Mouse (Mus musculus): ENCODE measurements around the gene Fbxo24.

Fbxo24 gene

DNA sequence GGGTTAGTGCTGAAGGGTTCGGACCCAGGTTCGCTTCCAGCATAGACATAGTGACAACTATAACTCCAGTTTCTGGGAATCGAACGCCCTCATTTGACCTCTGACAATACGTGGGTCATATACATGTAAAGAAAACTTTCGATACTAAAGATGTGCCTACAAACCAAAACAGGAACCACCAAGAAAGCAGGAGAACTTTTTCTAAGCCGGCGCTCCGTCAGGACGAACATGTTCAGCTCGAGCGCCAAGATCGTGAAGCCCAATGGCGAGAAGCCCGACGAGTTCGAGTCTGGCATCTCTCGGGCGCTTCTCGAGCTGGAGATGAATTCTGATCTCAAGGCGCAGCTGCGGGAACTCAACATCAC, 27.5 kb downstream of the Fbxo24 start:
- peak; percentile 74 for DNase-seq (ENCODE audit: low read depth, low spot score)

DNA sequence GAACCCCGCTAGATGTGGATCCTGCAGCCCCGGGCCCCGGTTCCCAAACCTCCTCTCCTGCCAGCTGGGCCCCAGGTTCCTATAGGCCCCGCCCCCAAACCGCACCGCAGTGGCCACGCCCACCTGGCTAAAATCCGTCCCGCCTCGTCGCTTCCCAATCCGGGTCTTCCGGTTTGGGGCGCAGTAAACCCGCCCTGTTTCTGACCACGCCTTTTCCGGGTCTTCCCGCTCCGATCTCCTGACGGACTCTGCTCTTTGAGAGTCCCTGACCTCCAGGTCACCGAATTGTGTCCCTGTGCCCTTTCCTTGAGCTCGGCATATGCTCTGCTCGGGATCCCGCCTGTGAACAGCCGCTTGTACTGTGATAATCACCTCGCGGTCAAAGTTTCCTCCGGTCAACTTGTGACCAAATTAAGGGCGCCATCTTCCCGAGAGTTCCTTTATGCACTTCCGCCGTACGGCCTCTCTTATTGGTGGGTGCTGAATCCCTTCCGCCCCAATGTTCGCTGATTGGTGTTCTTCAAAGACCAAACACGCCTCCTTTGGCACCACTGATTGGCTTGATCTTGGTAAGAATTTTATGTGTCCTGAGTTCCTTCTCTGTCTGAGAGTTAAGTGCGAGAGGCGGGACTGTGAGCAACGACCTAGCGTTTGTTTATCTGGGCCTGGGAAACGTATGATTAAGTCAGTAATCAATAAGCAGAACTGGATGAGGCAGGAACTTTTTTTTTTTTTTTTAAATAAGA, 28.0 kb downstream of the Fbxo24 start, which contains the start of gene Mospd3:
Mospd3 (minus strand) TSS at position 440 of the 746 bp plus-strand sequence.
- DNase-seq (ENCODE audit: low read depth, low spot score) = peak; percentile 99

GRCm38 (mm10) chr5:137600281-137600618, 28.6 kb downstream of the Fbxo24 start:
- DNase-seq (ENCODE audit: low read depth, low spot score) = no peak

- no peak for DNase-seq (ENCODE audit: low read depth, low spot score)
Observed at GRCm38 (mm10) chr5:137599600-137599999, 29.2 kb downstream of the Fbxo24 start.

- DNase-seq (ENCODE audit: low read depth, low spot score) = no peak
Observed at GRCm38 (mm10) chr5:137598100-137598826, 30.5 kb downstream of the Fbxo24 start.

DNA sequence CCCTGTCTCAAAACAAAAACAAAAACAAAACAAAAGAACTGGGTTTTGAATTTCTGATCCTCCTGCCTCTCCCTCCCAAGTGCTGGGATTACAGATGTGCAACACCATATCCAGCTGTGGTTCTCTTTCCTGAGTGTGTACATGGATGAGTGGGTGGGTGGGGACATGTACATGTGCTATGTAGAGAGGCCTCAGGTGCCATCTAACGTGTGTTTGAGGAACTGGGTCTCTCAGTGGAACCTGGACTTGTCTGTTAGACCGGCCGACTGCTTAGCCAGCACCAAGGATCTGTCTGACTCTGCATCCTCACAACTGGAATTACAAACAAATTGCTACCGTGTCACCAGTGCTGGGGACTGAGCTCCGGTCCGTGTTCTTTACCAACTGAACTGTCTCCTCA, 31.2 kb downstream of the Fbxo24 start:
- peak; percentile 51 for DNase-seq (ENCODE audit: low read depth, low spot score)

DNA sequence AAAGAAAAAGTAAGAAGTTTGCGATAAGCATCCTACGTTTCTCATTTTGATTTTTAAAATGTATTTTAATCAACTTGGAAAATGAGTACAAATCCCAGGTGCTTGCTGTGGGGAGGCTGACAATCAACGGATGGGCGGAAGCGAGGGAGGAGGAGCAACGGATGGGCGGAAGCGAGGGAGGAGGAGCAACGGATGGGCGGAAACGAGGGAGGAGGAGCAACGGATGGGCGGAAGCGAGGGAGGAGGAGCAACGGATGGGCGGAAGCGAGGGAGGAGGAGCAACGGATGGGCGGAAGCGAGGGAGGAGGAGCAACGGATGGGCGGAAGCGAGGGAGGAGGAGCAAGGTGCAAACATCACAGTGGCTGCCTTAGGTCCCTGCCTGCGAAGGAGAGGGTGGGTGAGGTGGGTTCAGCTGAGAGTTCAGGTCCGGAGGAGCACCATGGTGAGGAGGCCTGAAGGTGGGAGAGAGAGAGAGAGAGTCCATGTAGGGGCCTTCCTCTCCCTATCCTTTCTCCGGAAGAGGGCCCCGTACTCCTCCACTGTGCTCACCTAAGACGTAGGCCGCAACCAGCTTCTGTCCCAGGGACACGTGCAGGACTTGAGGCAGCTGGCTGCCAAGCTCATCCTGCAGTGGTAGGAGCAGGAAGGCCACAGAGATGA, 32.1 kb downstream of the Fbxo24 start:
- DNase-seq (ENCODE audit: low read depth, low spot score) = peak; percentile 67

DNA sequence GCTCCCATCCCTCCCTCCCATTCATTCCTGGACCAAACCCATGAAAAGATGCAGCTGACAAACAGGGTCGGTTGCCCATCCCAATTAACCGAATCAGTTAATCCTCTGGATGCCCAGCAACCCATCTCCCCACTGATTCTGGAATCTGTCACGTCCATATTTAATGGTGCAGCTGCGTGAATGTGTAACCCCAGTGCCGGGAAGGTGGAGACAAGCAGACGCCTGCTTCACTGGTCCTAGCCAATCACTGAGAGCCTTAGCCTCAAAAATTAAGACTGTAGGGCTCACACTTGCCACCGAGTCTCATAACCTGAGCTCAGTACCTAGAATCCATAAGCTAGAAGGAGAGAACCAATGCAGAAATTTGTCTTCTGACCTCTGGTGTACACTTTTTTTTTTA, 32.9 kb downstream of the Fbxo24 start:
- DNase-seq (ENCODE audit: low read depth, low spot score) = no peak

GRCm38 (mm10) chr5:137590507-137590906, 38.3 kb downstream of the Fbxo24 start:
- DNase-seq (ENCODE audit: low read depth, low spot score) = peak; percentile 62

- peak; percentile 85 for DNase-seq (ENCODE audit: low read depth, low spot score)
Observed at GRCm38 (mm10) chr5:137584976-137585375, 43.8 kb downstream of the Fbxo24 start.

- peak; percentile 59 for DNase-seq (ENCODE audit: low read depth, low spot score)
Observed at GRCm38 (mm10) chr5:137583670-137584169, 45.1 kb downstream of the Fbxo24 start.

GRCm38 (mm10) chr5:137582702-137583101, 46.1 kb downstream of the Fbxo24 start:
- no peak for DNase-seq (ENCODE audit: low read depth, low spot score)

- DNase-seq (ENCODE audit: low read depth, low spot score) = no peak
Observed at GRCm38 (mm10) chr5:137580246-137580645, 48.6 kb downstream of the Fbxo24 start.

DNA sequence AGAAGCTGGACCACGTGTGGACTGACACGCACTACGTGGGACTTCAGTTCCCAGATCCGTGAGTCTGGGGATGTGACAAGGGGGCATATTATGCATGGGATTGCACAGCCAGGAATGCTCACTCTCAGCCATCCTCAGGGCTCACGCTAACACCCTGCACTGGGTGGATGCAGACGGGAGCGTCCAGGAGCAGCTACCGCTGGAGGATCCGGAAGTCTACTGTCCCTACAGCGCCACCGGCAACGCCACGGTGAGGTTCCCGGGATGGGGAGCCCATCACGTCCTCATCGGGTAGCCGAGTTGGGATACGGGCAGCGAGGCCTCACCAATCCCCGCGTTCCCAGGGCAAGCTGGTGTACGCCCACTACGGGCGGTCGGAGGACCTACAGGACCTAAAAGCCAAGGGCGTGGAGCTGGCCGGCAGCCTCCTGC, 54.3 kb downstream of the Fbxo24 start:
- DNase-seq (ENCODE audit: low read depth, low spot score) = no peak

GRCm38 (mm10) chr5:137570691-137571586, 57.9 kb downstream of the Fbxo24 start:
- DNase-seq (ENCODE audit: low read depth, low spot score) = no peak

DNA sequence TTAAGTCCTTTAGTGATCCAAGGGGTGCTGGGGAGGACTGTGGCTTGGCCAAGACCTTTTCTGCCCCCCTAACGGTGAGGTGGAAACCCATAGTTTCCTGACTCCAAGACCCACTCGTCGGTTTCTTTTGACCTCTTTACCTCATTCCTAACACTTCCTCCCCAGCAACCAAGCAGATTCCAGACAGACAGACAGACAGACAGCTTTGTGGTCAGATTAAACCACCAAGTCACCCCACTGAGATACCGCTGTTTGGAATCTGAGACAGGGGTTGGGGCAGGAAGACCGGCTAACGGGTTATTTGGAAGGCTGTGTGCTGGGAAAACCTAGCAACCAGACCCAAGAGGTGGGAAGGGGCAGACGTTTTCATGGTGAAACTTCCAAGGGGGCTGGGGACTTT, 58.6 kb downstream of the Fbxo24 start:
- no peak for DNase-seq (ENCODE audit: low read depth, low spot score)

DNA sequence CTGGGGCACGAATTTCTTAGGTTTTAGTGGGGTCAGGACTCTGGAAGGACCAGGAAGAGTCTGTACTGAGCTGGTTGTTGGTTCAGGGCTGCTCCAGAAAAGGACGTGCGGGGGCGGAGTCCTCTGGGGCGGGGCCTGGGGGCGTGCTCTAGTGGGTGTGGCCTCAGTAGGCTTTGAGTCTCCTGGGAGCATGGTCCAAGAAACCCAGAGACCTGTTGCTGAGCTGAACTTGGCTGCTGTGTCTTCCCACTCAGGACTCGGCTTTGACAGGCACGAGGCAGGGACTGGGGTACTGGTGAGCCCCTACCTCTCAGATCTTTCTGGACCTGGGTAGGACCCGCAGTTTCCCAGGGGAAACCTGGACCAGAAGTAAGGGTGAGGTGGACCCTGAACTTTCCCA, 59.1 kb downstream of the Fbxo24 start, which contains the start of gene Tfr2:
Tfr2 (plus strand) TSS at position 176 of the 400 bp plus-strand sequence.
- peak; percentile 79 for DNase-seq (ENCODE audit: low read depth, low spot score)

DNA sequence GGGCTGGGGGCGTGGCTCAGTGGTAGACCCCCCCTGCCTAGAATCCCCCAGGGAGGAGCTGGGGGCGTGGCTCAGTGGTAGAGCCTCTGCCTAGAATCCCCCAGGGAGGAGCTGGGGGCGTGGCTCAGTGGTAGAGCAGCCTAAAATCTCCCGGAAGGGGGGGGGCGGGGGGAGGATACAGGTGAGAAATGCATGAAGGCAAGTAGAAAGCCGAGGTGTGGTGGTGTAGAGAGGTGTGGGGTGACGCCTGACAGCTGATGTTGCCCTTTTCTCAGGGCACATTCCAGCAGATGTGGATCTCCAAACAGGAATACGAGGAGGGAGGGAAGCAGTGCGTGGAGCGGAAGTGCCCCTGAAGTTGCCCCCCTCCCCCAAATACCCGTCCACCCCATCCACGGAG, 59.8 kb downstream of the Fbxo24 start:
- no peak for DNase-seq (ENCODE audit: low read depth, low spot score)

DNA sequence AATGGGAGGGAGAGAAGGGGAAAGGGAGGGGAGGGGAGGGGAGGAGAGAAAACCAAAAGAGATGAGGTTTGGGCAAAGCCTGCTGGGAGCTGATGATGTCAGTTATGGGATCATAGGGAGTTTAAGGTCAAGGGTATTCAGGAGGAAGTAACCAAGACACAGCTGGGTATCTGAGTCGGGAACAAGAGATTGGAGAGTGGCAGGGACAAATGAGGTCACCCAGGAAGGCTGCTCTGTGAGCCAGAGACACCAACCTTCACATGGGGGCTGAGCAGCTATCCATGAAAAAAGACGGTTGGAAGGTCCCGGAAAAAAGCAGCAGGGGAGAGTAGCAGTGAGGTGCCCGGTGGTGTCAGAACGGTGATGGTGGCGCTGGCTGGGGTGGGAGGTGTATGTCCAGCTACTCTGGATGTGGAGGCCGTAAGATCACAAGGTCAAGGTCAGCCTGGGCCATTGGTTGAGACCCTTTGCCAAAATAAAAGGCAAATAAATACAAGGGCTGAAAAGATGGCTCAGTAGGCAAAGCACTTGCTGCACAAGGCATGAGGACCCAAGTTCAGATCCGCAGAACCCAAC, 60.5 kb downstream of the Fbxo24 start:
- DNase-seq (ENCODE audit: low read depth, low spot score) = peak; percentile 64

DNA sequence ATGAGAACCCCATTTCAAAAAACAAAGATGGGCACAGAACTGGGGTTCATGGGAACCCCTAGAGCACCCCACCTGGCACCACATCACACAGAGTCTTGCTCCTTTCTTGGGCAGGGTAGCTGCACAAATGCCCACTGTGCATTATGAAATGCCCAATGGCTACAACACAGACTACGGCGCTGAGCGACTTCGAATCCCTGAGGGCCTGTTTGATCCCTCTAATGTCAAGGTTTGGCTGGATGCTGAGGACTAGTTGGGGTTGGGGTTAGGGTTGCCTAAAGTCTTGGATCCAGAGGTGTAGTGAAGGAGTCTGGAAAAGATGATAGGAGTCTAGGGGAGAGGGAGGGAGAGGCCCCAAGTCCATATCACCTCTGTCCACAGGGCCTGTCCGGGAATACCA, 62.4 kb downstream of the Fbxo24 start:
- DNase-seq (ENCODE audit: low read depth, low spot score) = no peak

DNA sequence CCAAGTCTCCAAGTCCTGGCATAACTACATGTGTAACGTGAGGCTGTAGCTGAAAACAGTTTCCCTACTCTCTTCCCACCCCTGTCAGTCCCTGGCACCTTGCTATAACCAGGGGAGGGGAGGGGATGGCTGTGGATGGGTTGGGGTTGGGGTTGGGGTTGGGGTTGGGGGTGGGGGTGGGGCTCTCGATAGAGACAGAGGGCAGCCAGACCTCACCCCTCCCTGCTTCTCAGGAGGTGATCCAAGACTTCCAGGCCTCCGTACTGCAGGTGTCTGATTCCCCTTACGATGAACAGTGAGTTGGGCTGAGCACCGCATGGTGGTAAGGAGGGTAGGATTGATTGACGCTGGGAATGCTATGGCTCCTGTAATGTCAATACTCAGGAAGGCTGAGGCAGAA, 63.1 kb downstream of the Fbxo24 start:
- DNase-seq (ENCODE audit: low read depth, low spot score) = no peak
